Mouse (Mus musculus) lung, adult 2 months (tissue): Measurements from ENCODE around the gene BC005561. TPM values are rescaled to one million over a fixed set of nuclear protein-coding genes. Genes with fewer than 3 reads are reported as not detected.
"Not testable (repeated sequence)": the region's sequence is repeated elsewhere in the genome, so short reads cannot be mapped to it uniquely, and the experiment has no call there.

Experiments used
- DNase-seq: peaks from one replicate; pipeline ENCODE4 v3.0.0; 2022
- H3K4me1 ChIP-seq: fragments of 200-500 bp; 2 replicates; pipeline ENCODE4 v1.6.1; 2011; ENCODE audit warnings: low read length; ENCODE audit not compliant: control insufficient read depth, insufficient read depth
- H3K4me3 ChIP-seq: fragments of 200-500 bp; replicated peaks from 2 replicates; pipeline ENCODE3; 2011; ENCODE audit warnings: low read depth, mild to moderate bottlenecking, control low read depth, low read length; ENCODE audit errors: extremely low read depth
- CTCF ChIP-seq: fragments of 200-500 bp; IDR thresholded peaks from 2 replicates; pipeline ENCODE4 v1.5.1; 2011; ENCODE audit warnings: mild to moderate bottlenecking, low read length, control low read depth; ENCODE audit not compliant: insufficient read depth
- POLR2A ChIP-seq: fragments of 200-500 bp; IDR thresholded peaks from 2 replicates; pipeline ENCODE4 v1.6.1; 2011; ENCODE audit warnings: low read depth, mild to moderate bottlenecking, control low read depth, low read length, borderline replicate concordance; ENCODE audit errors: extremely low read depth
- WGBS: fragments of 180-500 bp; shearing (Covaris S2); methylation state at CpG from one replicate; pipeline ENCODE4 v1.1.7; 2018; 5-methylcytosine and 5-hydroxymethylcytosine counted together
- polyA plus RNA-seq: library from polyadenylated mRNA; depleted of rRNA; stranded (reverse); fragments of >200 nt; gene quantifications from 2 replicates; pipeline ENCODE4 v1.2.3, GENCODE M21; 2012

BC005561 gene
- polyA plus RNA-seq, 1 experiment, result 1.1 TPM

GRCm38 (mm10) chr5:104470981-104471391, 37.2 kb upstream of the BC005561 start:
- TF ChIP-seq POLR2A, result no peak
- TF ChIP-seq CTCF, result no peak
- H3K4me3 ChIP-seq, result no peak overlapping the region
- DNase-seq, result no peak
- H3K4me1 ChIP-seq, result no peaks in the 10 kb centered on the region
- 63% methylated on average over 5 of the region's 5 CpGs for WGBS

DNA sequence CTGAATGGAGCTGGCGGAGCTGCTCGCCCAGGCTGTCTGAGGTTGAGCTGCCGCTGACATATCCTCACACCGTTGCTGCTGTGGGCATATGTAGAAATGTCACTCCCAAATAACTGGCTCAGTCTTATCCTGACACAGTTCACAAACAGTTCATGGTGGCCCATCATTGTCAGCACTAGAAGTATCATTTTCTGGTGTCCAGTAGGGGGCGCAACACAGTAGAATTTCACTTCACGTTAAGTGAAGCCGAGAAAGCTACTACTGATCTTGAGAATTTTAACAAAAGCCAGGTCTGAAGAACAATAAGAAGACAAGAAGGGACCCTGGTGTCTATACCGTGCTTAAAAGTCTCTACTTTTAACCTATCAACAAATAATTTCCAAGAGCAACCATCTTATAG, 35.8 kb upstream of the BC005561 start:
- no peak overlapping the region for H3K4me3 ChIP-seq
- 92% methylated on average over 8 of the region's 8 CpGs for WGBS
- DNase-seq, result no peak
- TF ChIP-seq POLR2A (no peak), CTCF (no peak)
- no peaks in the 10 kb centered on the region for H3K4me1 ChIP-seq

DNA sequence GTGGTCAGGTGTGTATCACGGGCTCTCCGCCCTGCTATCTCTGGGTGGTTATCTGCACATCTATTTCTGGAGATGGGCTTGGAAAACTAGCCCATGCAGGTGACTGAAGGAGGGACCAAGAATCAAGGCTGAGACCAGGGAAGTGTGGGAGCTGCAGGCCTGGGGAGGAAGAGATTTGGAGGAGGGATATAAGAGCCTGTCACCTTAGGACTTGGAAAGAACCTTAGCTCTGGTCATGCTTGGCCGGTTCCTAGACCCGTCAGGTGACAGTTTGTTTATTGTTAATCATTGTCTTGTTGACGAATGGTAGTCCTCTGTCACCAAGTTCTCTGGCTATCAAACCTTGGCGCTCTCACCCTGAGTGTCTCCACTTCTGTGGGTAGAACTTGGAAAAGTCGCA, 27.8 kb upstream of the BC005561 start:
- TF ChIP-seq POLR2A, result no peak
- TF ChIP-seq CTCF, result no peak
- no peak overlapping the region for H3K4me3 ChIP-seq
- no peaks in the 10 kb centered on the region for H3K4me1 ChIP-seq
- no peak for DNase-seq
- 74% methylated on average over 7 of the region's 7 CpGs for WGBS

DNA sequence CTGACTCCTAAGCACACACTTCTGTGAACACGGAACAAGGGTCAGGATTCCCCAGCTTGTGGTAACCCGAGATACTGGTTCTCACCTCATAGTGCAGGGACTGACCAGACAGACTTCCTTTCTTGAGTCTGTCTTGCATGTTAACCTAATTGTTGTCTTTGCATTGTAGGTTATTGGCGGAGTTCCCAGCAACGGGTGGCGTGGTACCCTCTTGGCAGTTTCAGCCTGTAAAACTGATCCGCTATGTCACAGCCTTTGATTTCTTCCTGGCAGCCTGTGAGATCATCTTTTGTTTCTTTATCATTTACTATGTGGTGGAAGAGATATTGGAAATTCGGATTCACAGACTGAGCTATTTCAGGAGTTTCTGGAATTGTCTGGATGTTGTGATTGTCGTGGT, 25.3 kb upstream of the BC005561 start:
- Histone ChIP-seq H3K4me1 (no peaks in the 10 kb centered on the region), H3K4me3 (no peak overlapping the region)
- DNase-seq, result no peak
- TF ChIP-seq CTCF (no peak), POLR2A (no peak)
- 61% methylated on average over 8 of the region's 8 CpGs for WGBS

DNA sequence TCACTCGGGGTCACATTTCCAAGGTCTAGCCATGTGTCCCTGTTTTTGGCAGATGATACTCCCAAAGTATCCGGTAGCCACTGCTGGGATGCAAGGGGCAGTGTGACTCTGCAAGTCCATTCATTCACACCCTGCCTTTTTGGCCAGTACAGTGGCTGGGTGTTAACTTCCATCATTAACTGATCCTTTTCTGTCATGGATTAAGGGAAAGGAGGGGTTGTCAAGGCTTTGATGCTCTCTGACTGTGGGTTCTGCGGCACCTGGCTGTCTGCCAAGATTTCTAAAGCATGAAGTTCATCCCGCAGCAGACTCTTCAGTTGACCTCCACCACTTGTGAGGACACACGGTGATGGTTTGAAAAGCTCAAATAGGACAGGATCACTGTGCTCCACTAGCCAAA, 16.6 kb upstream of the BC005561 start:
- WGBS, result 56% methylated on average over 5 of the region's 5 CpGs
- Histone ChIP-seq H3K4me1 (no peaks in the 10 kb centered on the region), H3K4me3 (no peak overlapping the region)
- no peak for DNase-seq
- no peak for TF ChIP-seq CTCF
- no peak for TF ChIP-seq POLR2A

DNA sequence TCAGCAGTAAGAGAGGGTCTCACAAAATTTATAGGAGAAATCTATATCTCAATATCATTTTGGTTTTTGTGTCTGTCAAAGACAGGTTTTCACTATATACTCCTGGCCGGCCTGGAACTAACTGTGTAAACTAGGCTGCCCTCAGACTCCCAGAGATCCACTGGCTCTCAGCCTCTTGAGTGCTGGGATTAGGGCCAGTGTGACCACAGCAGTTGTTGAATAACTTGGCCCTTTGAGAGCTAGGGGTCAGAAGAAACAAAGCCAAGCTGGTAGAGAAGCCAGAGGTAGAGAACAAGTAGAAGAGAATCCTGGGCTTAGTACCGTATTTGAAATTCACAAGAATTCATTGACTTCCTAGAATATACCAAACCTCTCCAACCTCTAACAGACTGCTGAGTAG, 3.3 kb upstream of the BC005561 start:
- DNase-seq, result no peak
- Histone ChIP-seq H3K4me1 (no peaks in the 10 kb centered on the region), H3K4me3 (no peak overlapping the region)
- TF ChIP-seq CTCF, result no peak
- TF ChIP-seq POLR2A, result no peak
- WGBS, result 77% methylated on average over 2 of the region's 2 CpGs

DNA sequence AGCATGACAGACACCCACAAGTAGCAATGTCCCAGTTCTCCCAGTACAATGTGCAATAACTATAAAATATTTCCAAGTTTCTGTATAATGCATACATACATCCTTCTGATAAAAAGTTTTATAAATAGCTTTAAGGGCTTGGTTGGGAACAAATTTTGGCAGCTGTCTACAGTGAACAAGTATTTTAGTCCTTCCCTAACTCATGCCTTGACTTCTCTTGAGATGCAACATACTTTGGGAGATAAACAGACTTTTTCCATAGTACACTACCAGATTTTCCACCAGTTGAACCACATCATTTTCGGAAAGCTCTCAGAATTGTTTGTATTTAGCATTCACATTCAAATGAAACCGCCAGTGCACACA, 340 bp upstream of the BC005561 start:
- WGBS, result 4% methylated on average over 2 of the region's 2 CpGs
- no peak for TF ChIP-seq CTCF
- no peak for TF ChIP-seq POLR2A
- Histone ChIP-seq H3K4me1 (no peaks in the 10 kb centered on the region), H3K4me3 (peak overlapping the region; percentile 31)
- DNase-seq, result no peak

- no peak for TF ChIP-seq CTCF
- TF ChIP-seq POLR2A, result no peak
- Histone ChIP-seq H3K4me3 (no peak overlapping the region), H3K4me1 (no peaks in the 10 kb centered on the region)
- no peak for DNase-seq
- WGBS, result 91% methylated on average over 3 of the region's 3 CpGs
These were observed 3.1 kb downstream of the BC005561 start for GRCm38 (mm10) chr5:104511211-104511610.

DNA sequence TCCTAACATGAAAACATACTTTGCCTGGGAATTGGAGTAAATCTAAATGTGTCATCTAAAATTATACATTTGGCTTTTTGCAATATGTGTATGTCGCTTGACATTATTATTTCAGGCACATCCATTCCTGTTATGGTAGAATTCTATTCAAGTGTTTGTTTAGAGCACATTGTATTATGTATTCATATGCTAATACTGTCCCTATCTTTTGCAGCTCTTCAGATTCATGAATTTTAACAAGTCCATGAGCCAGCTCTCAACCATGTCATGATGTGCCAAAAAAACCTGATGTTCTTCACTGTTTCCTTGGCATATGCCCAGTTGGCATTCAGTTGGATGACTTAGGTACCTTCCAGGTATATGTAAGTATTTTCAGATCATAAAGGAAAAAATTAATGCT, 30.5 kb downstream of the BC005561 start:
- 92% methylated on average over 1 of the region's 1 CpGs for WGBS
- TF ChIP-seq POLR2A, result no peak
- TF ChIP-seq CTCF, result no peak
- no peak overlapping the region for H3K4me3 ChIP-seq
- no peaks in the 10 kb centered on the region for H3K4me1 ChIP-seq
- no peak for DNase-seq

GRCm38 (mm10) chr5:104539331-104539730, 31.2 kb downstream of the BC005561 start:
- no peak overlapping the region for H3K4me3 ChIP-seq
- H3K4me1 ChIP-seq, result no peaks in the 10 kb centered on the region
- TF ChIP-seq CTCF (no peak), POLR2A (no peak)
- DNase-seq, result no peak
- 91% methylated on average over 4 of the region's 4 CpGs for WGBS

DNA sequence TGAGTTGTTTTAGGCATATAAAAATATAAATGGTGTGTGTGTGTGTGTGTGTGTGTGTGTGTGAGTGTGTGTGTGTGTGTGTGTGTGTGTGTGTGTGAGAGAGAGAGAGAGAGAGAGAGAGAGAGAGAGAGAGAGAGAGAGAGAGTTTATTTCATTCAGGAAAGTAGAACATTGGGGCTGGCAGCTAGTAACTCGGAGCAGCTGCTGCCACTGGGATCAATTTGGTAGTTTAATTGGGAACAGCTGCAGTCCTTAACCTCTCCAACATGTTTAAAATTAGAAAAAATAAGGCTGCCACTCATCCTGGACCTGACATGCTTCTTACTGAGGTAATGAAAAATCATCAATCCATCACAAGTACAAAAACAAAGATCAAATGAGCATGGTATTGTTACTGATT, 59.9 kb downstream of the BC005561 start:
- WGBS, result 81% methylated on average over 1 of the region's 1 CpGs

More for the DNA sequence above, 59.9 kb downstream of the BC005561 start:
- DNase-seq, H3K4me3 ChIP-seq, H3K4me1 ChIP-seq: not testable (repeated sequence)
